Mouse (Mus musculus): ENCODE measurements around the gene Wipi1. TPM values are rescaled to one million over a fixed set of nuclear protein-coding genes. Genes with fewer than 3 reads are reported as not detected.

Gene Wipi1
- polyA plus RNA-seq, 1 experiment from 2014 or later, result 35.5 TPM

Other genes with a start within 250 kb of the Wipi1 start
- gene Gna13, start 249.1 kb downstream of the Wipi1 start, polyA plus RNA-seq (2015; fragmentation: Nextera tagmentation; extraction: Ambion mirVana), result 20.8 and 21.5 TPM in 2 replicates
- not detected in 2 replicates for gene 9930022D16Rik, start 198.1 kb downstream of the Wipi1 start, polyA plus RNA-seq (2015; fragmentation: Nextera tagmentation; extraction: Ambion mirVana)
- 37.1 and 44.6 TPM in 2 replicates for gene Amz2, start 186.0 kb downstream of the Wipi1 start, polyA plus RNA-seq (2015; fragmentation: Nextera tagmentation; extraction: Ambion mirVana)
- 4.7 and 5.4 TPM in 2 replicates for gene Arsg, start 138.6 kb downstream of the Wipi1 start, polyA plus RNA-seq (2015; fragmentation: Nextera tagmentation; extraction: Ambion mirVana)
- 8.8 and 10.5 TPM in 2 replicates for gene Slc16a6, start 138.4 kb downstream of the Wipi1 start, polyA plus RNA-seq (2015; fragmentation: Nextera tagmentation; extraction: Ambion mirVana)
- gene Prkar1a, start 37.4 kb upstream of the Wipi1 start, polyA plus RNA-seq (2015; fragmentation: Nextera tagmentation; extraction: Ambion mirVana), result 354 and 359 TPM in 2 replicates
- gene Fam20a, start 110.3 kb upstream of the Wipi1 start, polyA plus RNA-seq (2015; fragmentation: Nextera tagmentation; extraction: Ambion mirVana), result 2.3 and 2.5 TPM in 2 replicates
- not detected in 2 replicates for gene 1700012B07Rik, start 216.1 kb upstream of the Wipi1 start, polyA plus RNA-seq (2015; fragmentation: Nextera tagmentation; extraction: Ambion mirVana)

Data from kidney, embryonic 15.5 days (tissue).